Mouse (Mus musculus) heart, embryonic 13.5 days (tissue): Measurements from ENCODE around the gene Ube2n. TPM values are rescaled to one million over a fixed set of nuclear protein-coding genes. Genes with fewer than 3 reads are reported as not detected.

Experiments
- ATAC-seq: fragments of 200-750 bp; cut with Nextera tagmentation; 2 replicates; pipeline ENCODE4 v1.8.0; 2017; ENCODE audit warnings: moderate TSS enrichment; ENCODE audit not compliant: insufficient number of reproducible peaks, low FRiP score, low TSS enrichment; ENCODE audit errors: extremely low read depth
- H3K27ac ChIP-seq: fragments of 300-500 bp; sonication (generic); replicated peaks from 2 replicates; pipeline ENCODE4 v1.5.1; 2015; ENCODE audit warnings: moderate library complexity, mild to moderate bottlenecking, inconsistent platforms
- H3K27me3 ChIP-seq: fragments of 300-500 bp; sonication (generic); replicated peaks from 2 replicates; pipeline ENCODE4 v1.6.1; 2015; ENCODE audit warnings: mild to moderate bottlenecking, inconsistent platforms
- H3K36me3 ChIP-seq: fragments of 300-500 bp; sonication (generic); 2 replicates; pipeline ENCODE4 v1.6.1; 2015; ENCODE audit warnings: mild to moderate bottlenecking, inconsistent platforms
- H3K4me1 ChIP-seq: fragments of 300-500 bp; sonication (generic); 2 replicates; pipeline ENCODE4 v1.6.1; 2015; ENCODE audit warnings: inconsistent platforms
- H3K4me2 ChIP-seq: fragments of 300-500 bp; sonication (generic); 2 replicates; pipeline ENCODE4 v1.6.1; 2015; ENCODE audit warnings: inconsistent platforms, mild to moderate bottlenecking, moderate library complexity
- H3K4me3 ChIP-seq: fragments of 300-500 bp; sonication (generic); 2 replicates; pipeline ENCODE4 v1.5.1; 2015; ENCODE audit warnings: moderate library complexity, mild to moderate bottlenecking, inconsistent platforms
- H3K9ac ChIP-seq: fragments of 300-500 bp; sonication (generic); 2 replicates; pipeline ENCODE4 v1.6.1; 2015; ENCODE audit warnings: inconsistent platforms, mild to moderate bottlenecking, moderate library complexity
- H3K9me3 ChIP-seq: fragments of 300-500 bp; sonication (generic); 2 replicates; pipeline ENCODE4 v1.6.1; 2016; ENCODE audit warnings: inconsistent platforms
- WGBS: fragments of 180-500 bp; shearing (Covaris S2); methylation state at CpG from one replicate; pipeline ENCODE4 v1.1.7; 2015; ENCODE audit warnings: mixed read lengths; 5-methylcytosine and 5-hydroxymethylcytosine counted together
- polyA plus RNA-seq: library from polyadenylated mRNA; unstranded; fragments of >200 nt; fragmentation: Nextera tagmentation; extraction: Ambion mirVana; gene quantifications from 2 replicates; pipeline ENCODE4 v1.2.1, GENCODE M21; 2015

The Ube2n gene
- polyA plus RNA-seq, result 248 and 271 TPM in 2 replicates

GRCm38 (mm10) chr10:95514656-95515292, at the start of gene Ube2n:
Ube2n (plus strand) TSS chr10:95515145.
- Histone ChIP-seq H3K4me1 (peaks cover 38% of the 10 kb centered on the region), H3K27me3 (no peaks in the 10 kb centered on the region), H3K27ac (peak within 1 kb of the TSS; percentile 99), H3K9ac (peak within 1 kb of the TSS; percentile 98), H3K4me3 (peak within 1 kb of the TSS; percentile 94), H3K36me3 (peaks cover 19% of the 10 kb centered on the region), H3K4me2 (peak within 1 kb of the TSS; percentile 80), H3K9me3 (no peaks in the 10 kb centered on the region)
- peak; percentile 93 for ATAC-seq
- WGBS, result under 1% methylated on average over 81 of the region's 81 CpGs

- H3K4me2 ChIP-seq, result no peak overlapping the region
- no peaks in the 10 kb centered on the region for H3K9me3 ChIP-seq
- no peak overlapping the region for H3K4me3 ChIP-seq
- H3K27ac ChIP-seq, result no peak overlapping the region
- WGBS, result 25% methylated on average over 4 of the region's 4 CpGs
- no peak overlapping the region for H3K9ac ChIP-seq
- H3K27me3 ChIP-seq, result no peaks in the 10 kb centered on the region
- peaks cover 5% of the 10 kb centered on the region; the same call in 1 of the 2 replicates for H3K4me1 ChIP-seq
- H3K36me3 ChIP-seq, result no peaks in the 10 kb centered on the region
- ATAC-seq, result no peak
Measured at GRCm38 (mm10) chr10:95465485-95465896, 49.5 kb upstream of the Ube2n start.

GRCm38 (mm10) chr10:95468894-95469293, 46.1 kb upstream of the Ube2n start:
- H3K4me1 ChIP-seq, result peaks cover 5% of the 10 kb centered on the region; the same call in 1 of the 2 replicates
- no peak overlapping the region for H3K4me2 ChIP-seq
- no peak overlapping the region for H3K4me3 ChIP-seq
- no peaks in the 10 kb centered on the region for H3K9me3 ChIP-seq
- no peaks in the 10 kb centered on the region for H3K36me3 ChIP-seq
- H3K27ac ChIP-seq, result no peak overlapping the region
- 28% methylated on average over 4 of the region's 4 CpGs for WGBS
- H3K27me3 ChIP-seq, result no peaks in the 10 kb centered on the region
- ATAC-seq, result no peak
- no peak overlapping the region for H3K9ac ChIP-seq

DNA sequence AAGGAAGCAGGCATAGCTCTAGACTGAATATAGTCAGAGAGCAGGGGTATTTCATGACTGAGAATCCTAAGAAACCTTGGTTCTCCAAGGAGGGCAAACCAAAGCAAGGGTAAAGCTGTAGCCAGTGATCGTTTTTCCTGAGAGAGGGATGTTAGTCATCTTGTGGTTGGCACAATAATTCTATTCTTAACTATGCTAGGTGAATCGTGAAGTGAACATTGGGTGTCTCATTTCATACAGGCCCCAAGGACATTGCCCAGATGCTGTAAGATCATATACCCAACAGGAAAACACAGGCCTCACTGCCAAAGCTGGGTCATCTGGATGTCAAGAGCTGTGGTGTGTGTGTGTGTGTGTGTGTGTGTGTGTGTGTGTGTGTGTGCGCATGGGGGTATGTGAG, 43.8 kb upstream of the Ube2n start:
- Histone ChIP-seq H3K4me2 (no peak overlapping the region), H3K9ac (no peak overlapping the region), H3K4me3 (no peak overlapping the region), H3K27me3 (no peaks in the 10 kb centered on the region), H3K9me3 (no peaks in the 10 kb centered on the region), H3K27ac (no peak overlapping the region), H3K4me1 (no peaks in the 10 kb centered on the region), H3K36me3 (no peaks in the 10 kb centered on the region)
- WGBS, result 78% methylated on average over 3 of the region's 3 CpGs
- ATAC-seq, result no peak

- Histone ChIP-seq H3K9me3 (no peaks in the 10 kb centered on the region), H3K4me3 (no peak overlapping the region), H3K36me3 (no peaks in the 10 kb centered on the region), H3K4me1 (no peaks in the 10 kb centered on the region), H3K27ac (no peak overlapping the region), H3K9ac (no peak overlapping the region), H3K27me3 (no peaks in the 10 kb centered on the region), H3K4me2 (no peak overlapping the region)
- no peak for ATAC-seq
- WGBS, result 79% methylated on average over 11 of the region's 11 CpGs
Measured at GRCm38 (mm10) chr10:95471889-95472547, 42.9 kb upstream of the Ube2n start.

DNA sequence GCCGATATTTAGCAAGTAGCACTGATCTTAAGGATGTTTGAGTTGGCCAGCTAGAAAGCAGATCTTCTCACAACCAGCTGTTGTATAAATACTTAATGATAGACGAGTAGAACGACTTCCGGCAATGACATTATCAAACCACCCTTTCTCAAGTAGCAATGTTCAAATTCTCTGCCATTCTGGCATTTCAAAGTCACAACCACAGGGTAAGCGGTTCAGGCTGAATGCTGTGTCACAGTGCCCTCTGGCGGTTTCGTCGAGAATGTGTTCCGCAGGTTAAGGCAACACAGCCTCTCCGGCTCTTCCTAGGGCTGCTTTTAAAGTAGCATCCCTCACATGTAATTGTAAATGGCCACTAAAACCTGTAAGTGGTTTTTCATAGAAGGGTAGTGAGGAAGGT, 39.0 kb upstream of the Ube2n start:
- H3K9me3 ChIP-seq, result no peaks in the 10 kb centered on the region
- no peak overlapping the region for H3K4me2 ChIP-seq
- H3K4me1 ChIP-seq, result no peaks in the 10 kb centered on the region
- H3K9ac ChIP-seq, result no peak overlapping the region
- H3K4me3 ChIP-seq, result no peak overlapping the region
- 10% methylated on average over 10 of the region's 10 CpGs for WGBS
- H3K36me3 ChIP-seq, result peaks cover 17% of the 10 kb centered on the region
- no peak overlapping the region for H3K27ac ChIP-seq
- no peaks in the 10 kb centered on the region for H3K27me3 ChIP-seq
- no peak for ATAC-seq

- ATAC-seq, result no peak
- Histone ChIP-seq H3K4me2 (no peak overlapping the region), H3K9me3 (no peaks in the 10 kb centered on the region), H3K9ac (no peak overlapping the region), H3K27ac (no peak overlapping the region), H3K4me1 (no peaks in the 10 kb centered on the region), H3K36me3 (peaks cover 32% of the 10 kb centered on the region), H3K4me3 (no peak overlapping the region), H3K27me3 (no peaks in the 10 kb centered on the region)
- WGBS, result 74% methylated on average over 11 of the region's 11 CpGs
Measured at GRCm38 (mm10) chr10:95477516-95477915, 37.4 kb upstream of the Ube2n start.

DNA sequence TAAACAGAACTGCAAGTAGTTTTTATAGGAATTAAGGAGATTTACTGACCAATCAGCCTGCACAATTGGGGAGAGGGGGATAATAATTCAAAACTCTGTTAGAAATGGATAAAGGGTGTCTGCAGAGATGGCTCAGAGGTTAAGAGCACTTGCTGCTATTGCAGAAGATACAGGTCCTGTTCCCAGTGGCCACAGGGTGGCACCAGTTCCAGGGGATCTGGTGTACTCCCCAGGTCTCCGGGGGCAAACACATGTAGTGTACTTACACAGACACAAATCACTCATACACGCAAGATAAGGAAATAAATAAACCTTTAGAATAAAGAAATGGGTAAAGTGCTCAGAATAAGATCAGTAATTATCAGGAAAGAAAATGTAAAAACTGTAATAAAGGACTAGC, 25.3 kb upstream of the Ube2n start:
- H3K27ac ChIP-seq, result no peak overlapping the region
- peaks cover 98% of the 10 kb centered on the region for H3K36me3 ChIP-seq
- 70% methylated on average over 2 of the region's 2 CpGs for WGBS

DNA sequence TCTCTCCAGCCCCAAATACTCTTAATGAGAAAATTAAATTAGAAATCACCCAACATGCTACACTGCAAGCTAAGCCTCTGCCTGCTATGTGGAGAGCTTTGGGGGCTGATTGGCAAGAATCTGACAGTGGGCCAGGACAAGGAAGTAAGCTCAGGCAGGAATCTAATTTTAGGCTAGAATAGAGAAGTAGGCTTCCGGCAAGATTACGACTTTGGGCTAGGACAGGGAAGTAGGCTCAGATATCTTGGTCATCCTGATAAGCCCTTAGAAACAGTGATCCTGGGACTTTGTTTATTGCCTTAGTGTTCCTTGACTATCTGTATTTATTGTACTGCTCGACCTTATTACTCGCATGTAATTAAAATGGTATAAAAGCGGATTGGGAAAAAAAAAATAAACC, 20.7 kb upstream of the Ube2n start:
- no peak for ATAC-seq
- H3K4me3 ChIP-seq, result no peak overlapping the region
- 86% methylated on average over 5 of the region's 5 CpGs for WGBS
- H3K27ac ChIP-seq, result no peak overlapping the region
- H3K36me3 ChIP-seq, result peaks cover 95% of the 10 kb centered on the region
- H3K4me2 ChIP-seq, result no peak overlapping the region
- H3K9ac ChIP-seq, result no peak overlapping the region
- H3K9me3 ChIP-seq, result peaks cover 11% of the 10 kb centered on the region
- H3K4me1 ChIP-seq, result no peaks in the 10 kb centered on the region
- H3K27me3 ChIP-seq, result no peaks in the 10 kb centered on the region

More for the DNA sequence above, 25.3 kb upstream of the Ube2n start:
- H3K27me3 ChIP-seq, result no peaks in the 10 kb centered on the region
- H3K9me3 ChIP-seq, result peaks cover 6% of the 10 kb centered on the region
- H3K4me1 ChIP-seq, result no peaks in the 10 kb centered on the region
- no peak overlapping the region for H3K9ac ChIP-seq
- H3K4me2 ChIP-seq, result no peak overlapping the region
- no peak overlapping the region for H3K4me3 ChIP-seq
- ATAC-seq, result no peak

- Histone ChIP-seq H3K4me1 (peaks cover 12% of the 10 kb centered on the region), H3K36me3 (peaks cover 28% of the 10 kb centered on the region), H3K27me3 (no peaks in the 10 kb centered on the region), H3K4me3 (peak overlapping the region; percentile 86), H3K4me2 (peak overlapping the region; percentile 73), H3K9ac (peak overlapping the region; percentile 95), H3K9me3 (no peaks in the 10 kb centered on the region), H3K27ac (peak overlapping the region; percentile 94)
- no peak for ATAC-seq
- WGBS, result 1% methylated on average over 7 of the region's 7 CpGs
Measured at GRCm38 (mm10) chr10:95501033-95501432, 13.9 kb upstream of the Ube2n start.

DNA sequence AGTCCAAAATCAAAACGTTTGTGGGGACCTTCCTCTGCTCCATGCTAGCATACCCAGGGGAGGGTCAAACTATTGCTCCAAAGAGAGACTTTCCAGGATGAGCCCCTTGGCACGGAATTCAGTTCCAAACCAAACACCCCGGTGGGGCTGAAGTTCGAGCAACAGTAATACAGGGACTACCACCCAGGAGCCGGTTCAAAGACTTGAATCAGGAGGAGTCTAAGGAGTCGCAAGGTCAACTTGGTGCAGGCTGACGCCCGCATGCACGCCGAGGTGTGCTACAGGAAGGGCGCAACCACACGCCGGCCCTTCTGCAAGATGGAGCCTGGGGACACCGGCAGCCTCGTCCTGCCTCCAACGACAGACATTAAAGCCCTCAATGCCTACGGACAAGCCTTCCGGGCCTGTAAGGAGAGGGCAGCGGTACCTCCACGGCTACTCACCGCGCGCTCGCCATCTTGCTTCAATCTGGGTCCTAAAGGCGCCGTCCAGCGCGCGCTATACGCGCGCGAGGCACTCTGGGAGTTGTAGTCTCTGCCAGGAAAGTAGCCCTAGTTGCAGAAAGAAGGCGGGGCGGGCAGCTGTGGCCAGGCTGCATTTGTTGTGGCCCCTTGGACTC, 13.4 kb upstream of the Ube2n start, which contains the start of gene Mrpl42:
Gene Mrpl42, minus strand, starts transcription at position 478 of the 619 bp plus-strand sequence.
- under 1% methylated on average over 35 of the region's 35 CpGs for WGBS
- peak within 1 kb of the TSS; percentile 94 for H3K27ac ChIP-seq
- no peaks in the 10 kb centered on the region for H3K9me3 ChIP-seq
- peaks cover 12% of the 10 kb centered on the region for H3K4me1 ChIP-seq
- H3K9ac ChIP-seq, result peak within 1 kb of the TSS; percentile 95
- ATAC-seq, result peak; percentile 90
- peak within 1 kb of the TSS; percentile 73 for H3K4me2 ChIP-seq
- peak within 1 kb of the TSS; percentile 86 for H3K4me3 ChIP-seq
- no peaks in the 10 kb centered on the region for H3K27me3 ChIP-seq
- peaks cover 24% of the 10 kb centered on the region for H3K36me3 ChIP-seq
